Comparison of ENCODE assay signal across 9 mouse cellular contexts in genomic region chr1:65548830-65549229, GRCm38 (mm10).
DNase-seq lines count a peak whose midpoint lies in the region.
"Had no signal": no experiment of that assay in that cellular context is flagged by ENCODE, and none has a peak within 500 bp of the region (broad histone marks: within the 10 kb centered on the region; RNA-seq: fewer than 3 reads in every experiment).

No protein-coding gene starts in this region.

- intact Hi-C loops in left cerebral cortex, postnatal 36 days (cut with DNase I), result loop anchor here (10.0 kb wide), 1 partner anchor 214 kb away; no protein-coding TSS in a partner anchor

- peak; percentile 18 to 28 for DNase-seq in left cerebral cortex, adult 18-20 months (ENCODE audit: low spot score in 2 of 2)
- no peak for DNase-seq in left cerebral cortex, postnatal 36 days (ENCODE audit: low spot score in 2 of 2)
- DNase-seq in cerebellum, adult 11-12 months, result peak; percentile 95
- peak; percentile 97 for DNase-seq in cerebellum, adult 9-10 months
- peak; percentile 11 to 24 for DNase-seq in layer of hippocampus, adult 8-10 months (ENCODE audit: low spot score in 2 of 2)
- DNase-seq in spleen, postnatal 36 days (ENCODE audit: low spot score in 2 of 2), result no peak
- DNase-seq in kidney, adult 9 months, result no peak
- DNase-seq: heart, postnatal 36 days; thymus, postnatal 25 days had no signal

Comparison
In these comparisons a context has a peak if more than half of its experiments do, and no peak if none do; other contexts are left out.
1. DNase-seq: peak in left cerebral cortex, adult 18-20 months (2 of 2), cerebellum, adult 11-12 months (single experiment), cerebellum, adult 9-10 months (single experiment) and layer of hippocampus, adult 8-10 months (2 of 2); none in left cerebral cortex, postnatal 36 days (0 of 2), spleen, postnatal 36 days (0 of 2) and kidney, adult 9 months (single experiment).